Mouse (Mus musculus): ENCODE results near the gene Tsc22d4. TPM values are rescaled to one million over a fixed set of nuclear protein-coding genes. Genes with fewer than 3 reads are reported as not detected.

Tsc22d4 gene
- 1.5 TPM for polyA plus RNA-seq (2014; fragmentation: Illumina TruSeq; extraction: RNeasy Lipid Tissue Mini Kit (QIAGEN cat#74804); ENCODE audit: low replicate concordance)

GRCm38 (mm10) chr5:137745214-137746171, at the start of gene Tsc22d4:
Gene Tsc22d4, plus strand, starts transcription at chr5:137745730.

GRCm38 (mm10) chr5:137741023-137741931, 4.3 kb upstream of the Tsc22d4 start, which contains the start of gene Nyap1:
Gene Nyap1, minus strand, starts transcription at chr5:137741607.

GRCm38 (mm10) chr5:137778635-137779034, 33.1 kb downstream of the Tsc22d4 start, which contains the start of gene Ppp1r35:
Gene Ppp1r35, plus strand, starts transcription at chr5:137778849.

GRCm38 (mm10) chr5:137787151-137787928, 41.8 kb downstream of the Tsc22d4 start, which contains the start of the genes Mepce and Zcwpw1:
Gene Mepce, minus strand, starts transcription at chr5:137787655.
Gene Zcwpw1, plus strand, starts transcription at chr5:137787798.

Other genes with a start within 250 kb of the Tsc22d4 start
- not detected for gene Pop7, start 243.2 kb upstream of the Tsc22d4 start, polyA plus RNA-seq (2014; fragmentation: Illumina TruSeq; extraction: RNeasy Lipid Tissue Mini Kit (QIAGEN cat#74804); ENCODE audit: low replicate concordance)
- 0.97 TPM for gene Gigyf1, start 227.2 kb upstream of the Tsc22d4 start, polyA plus RNA-seq (2014; fragmentation: Illumina TruSeq; extraction: RNeasy Lipid Tissue Mini Kit (QIAGEN cat#74804); ENCODE audit: low replicate concordance)
- not detected for gene Epo, start 212.5 kb upstream of the Tsc22d4 start, polyA plus RNA-seq (2014; fragmentation: Illumina TruSeq; extraction: RNeasy Lipid Tissue Mini Kit (QIAGEN cat#74804); ENCODE audit: low replicate concordance)
- gene Gnb2, start 212.2 kb upstream of the Tsc22d4 start, polyA plus RNA-seq (2014; fragmentation: Illumina TruSeq; extraction: RNeasy Lipid Tissue Mini Kit (QIAGEN cat#74804); ENCODE audit: low replicate concordance) = 1.5 TPM
- gene Actl6b, start 192.2 kb upstream of the Tsc22d4 start, polyA plus RNA-seq (2014; fragmentation: Illumina TruSeq; extraction: RNeasy Lipid Tissue Mini Kit (QIAGEN cat#74804); ENCODE audit: low replicate concordance) = not detected
- gene Tfr2, start 175.9 kb upstream of the Tsc22d4 start, polyA plus RNA-seq (2014; fragmentation: Illumina TruSeq; extraction: RNeasy Lipid Tissue Mini Kit (QIAGEN cat#74804); ENCODE audit: low replicate concordance) = not detected
- gene Mospd3, start 144.7 kb upstream of the Tsc22d4 start, polyA plus RNA-seq (2014; fragmentation: Illumina TruSeq; extraction: RNeasy Lipid Tissue Mini Kit (QIAGEN cat#74804); ENCODE audit: low replicate concordance) = not detected
- gene Pcolce, start 131.9 kb upstream of the Tsc22d4 start, polyA plus RNA-seq (2014; fragmentation: Illumina TruSeq; extraction: RNeasy Lipid Tissue Mini Kit (QIAGEN cat#74804); ENCODE audit: low replicate concordance) = 1.5 TPM
- not detected for gene Fbxo24, start 116.7 kb upstream of the Tsc22d4 start, polyA plus RNA-seq (2014; fragmentation: Illumina TruSeq; extraction: RNeasy Lipid Tissue Mini Kit (QIAGEN cat#74804); ENCODE audit: low replicate concordance)
- 0.30 TPM for gene Lrch4, start 116.6 kb upstream of the Tsc22d4 start, polyA plus RNA-seq (2014; fragmentation: Illumina TruSeq; extraction: RNeasy Lipid Tissue Mini Kit (QIAGEN cat#74804); ENCODE audit: low replicate concordance)
- not detected for gene Gm20605, start 116.6 kb upstream of the Tsc22d4 start, polyA plus RNA-seq (2014; fragmentation: Illumina TruSeq; extraction: RNeasy Lipid Tissue Mini Kit (QIAGEN cat#74804); ENCODE audit: low replicate concordance)
- gene Sap25, start 104.4 kb upstream of the Tsc22d4 start, polyA plus RNA-seq (2014; fragmentation: Illumina TruSeq; extraction: RNeasy Lipid Tissue Mini Kit (QIAGEN cat#74804); ENCODE audit: low replicate concordance) = not detected
- gene Irs3, start 100.0 kb upstream of the Tsc22d4 start, polyA plus RNA-seq (2014; fragmentation: Illumina TruSeq; extraction: RNeasy Lipid Tissue Mini Kit (QIAGEN cat#74804); ENCODE audit: low replicate concordance) = not detected
- 2.0 TPM for gene Agfg2, start 61.0 kb upstream of the Tsc22d4 start, polyA plus RNA-seq (2014; fragmentation: Illumina TruSeq; extraction: RNeasy Lipid Tissue Mini Kit (QIAGEN cat#74804); ENCODE audit: low replicate concordance)
- gene Nyap1, start 4.1 kb upstream of the Tsc22d4 start, polyA plus RNA-seq (2014; fragmentation: Illumina TruSeq; extraction: RNeasy Lipid Tissue Mini Kit (QIAGEN cat#74804); ENCODE audit: low replicate concordance) = 0.22 TPM
- not detected for gene Ppp1r35, start 33.1 kb downstream of the Tsc22d4 start, polyA plus RNA-seq (2014; fragmentation: Illumina TruSeq; extraction: RNeasy Lipid Tissue Mini Kit (QIAGEN cat#74804); ENCODE audit: low replicate concordance)
- gene Mepce, start 41.9 kb downstream of the Tsc22d4 start, polyA plus RNA-seq (2014; fragmentation: Illumina TruSeq; extraction: RNeasy Lipid Tissue Mini Kit (QIAGEN cat#74804); ENCODE audit: low replicate concordance) = 6.3 TPM
- gene Zcwpw1, start 42.1 kb downstream of the Tsc22d4 start, polyA plus RNA-seq (2014; fragmentation: Illumina TruSeq; extraction: RNeasy Lipid Tissue Mini Kit (QIAGEN cat#74804); ENCODE audit: low replicate concordance) = 2.7 TPM
- gene Pilra, start 90.6 kb downstream of the Tsc22d4 start, polyA plus RNA-seq (2014; fragmentation: Illumina TruSeq; extraction: RNeasy Lipid Tissue Mini Kit (QIAGEN cat#74804); ENCODE audit: low replicate concordance) = 4.7 TPM
- gene Pilrb1, start 112.4 kb downstream of the Tsc22d4 start, polyA plus RNA-seq (2014; fragmentation: Illumina TruSeq; extraction: RNeasy Lipid Tissue Mini Kit (QIAGEN cat#74804); ENCODE audit: low replicate concordance) = 8.6 TPM
- 6.1 TPM for gene Pilrb2, start 126.1 kb downstream of the Tsc22d4 start, polyA plus RNA-seq (2014; fragmentation: Illumina TruSeq; extraction: RNeasy Lipid Tissue Mini Kit (QIAGEN cat#74804); ENCODE audit: low replicate concordance)
- 3,790 TPM for gene Cyp3a13, start 175.9 kb downstream of the Tsc22d4 start, polyA plus RNA-seq (2014; fragmentation: Illumina TruSeq; extraction: RNeasy Lipid Tissue Mini Kit (QIAGEN cat#74804); ENCODE audit: low replicate concordance)
- gene Gjc3, start 217.4 kb downstream of the Tsc22d4 start, polyA plus RNA-seq (2014; fragmentation: Illumina TruSeq; extraction: RNeasy Lipid Tissue Mini Kit (QIAGEN cat#74804); ENCODE audit: low replicate concordance) = 0.45 TPM
- gene Azgp1, start 235.8 kb downstream of the Tsc22d4 start, polyA plus RNA-seq (2014; fragmentation: Illumina TruSeq; extraction: RNeasy Lipid Tissue Mini Kit (QIAGEN cat#74804); ENCODE audit: low replicate concordance) = 0.37 TPM

Measured in small intestine, adult 10 weeks (tissue).